Comparison of ENCODE assay signal across 17 mouse cellular contexts in the genomic region with DNA sequence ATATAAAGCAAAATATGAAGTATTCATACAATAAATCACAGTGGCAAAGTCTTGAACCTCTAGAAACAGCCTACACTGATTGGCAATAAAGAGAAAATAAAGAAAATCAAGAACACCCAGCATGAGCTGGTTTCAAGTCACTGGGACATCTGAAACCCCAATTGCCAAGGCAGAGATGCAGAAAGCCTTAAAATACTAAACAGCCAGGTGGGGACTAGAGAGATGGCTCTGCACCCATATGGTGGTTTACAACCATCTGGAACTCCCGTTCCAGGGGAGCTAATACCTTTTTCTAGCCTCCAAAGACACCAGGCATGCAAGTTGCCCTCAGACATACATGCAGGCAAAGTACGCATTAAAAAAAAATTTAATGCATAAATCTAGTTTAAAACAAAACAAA. TPM values are rescaled to one million over a fixed set of nuclear protein-coding genes. Genes with fewer than 3 reads are reported as not detected.
DNase-seq lines count a peak whose midpoint lies in the region; ATAC-seq and TF ChIP-seq lines count a peak whose summit lies in the region.
"Had no signal": no experiment of that assay in that cellular context is flagged by ENCODE, and none has a peak within 500 bp of the region (broad histone marks: within the 10 kb centered on the region; RNA-seq: fewer than 3 reads in every experiment).

No protein-coding gene starts in this region.

- intact Hi-C loops in left cerebral cortex, postnatal 36 days (cut with DNase I): no loop called here

- H3K4me3 ChIP-seq in kidney, embryonic 15.5 days (replicated peaks): no peak overlapping the region
- H3K4me3 ChIP-seq in kidney, adult 2 months (ENCODE audit: insufficient read depth, low read depth, low read length): no peak overlapping the region
- H3K4me3 ChIP-seq in macrophage (ENCODE audit: inconsistent target): no peak overlapping the region
- H3K4me3 ChIP-seq in midbrain, embryonic 11.5 days (ENCODE audit: low read depth, low read length): no peak overlapping the region
- H3K4me3 ChIP-seq: embryonic facial prominence, embryonic 15.5 days; forebrain, embryonic 12.5 days; layer of hippocampus, adult 2 months; lung, embryonic 15.5 days; neural tube, embryonic 12.5 days; stomach, embryonic 15.5 days had no signal

- TF ChIP-seq POLR2A in kidney, adult 2 months (IDR thresholded peaks at IDR 0.05; ENCODE audit: low read depth, low read length): no peak

- DNase-seq in kidney, adult 2 months: no peak
- peak; percentile 69 for DNase-seq in brain, adult 2 months (ENCODE audit: low read depth, low spot score)
- DNase-seq in cerebellum, postnatal 25 days: peak; percentile 25 to 42
- no peak for DNase-seq in midbrain, embryonic 11.5 days (ENCODE audit: low spot score, missing footprints)
- no peak for DNase-seq in neural tube, embryonic 10.5 days (ENCODE audit: extremely low spot score, low spot score)
- DNase-seq in left cerebral cortex, postnatal 36 days (ENCODE audit: low spot score in 2 of 2): no peak
- DNase-seq: adrenal gland, postnatal 14 days had no signal

- H3K9me3 ChIP-seq in kidney, embryonic 15.5 days (replicated peaks): no peaks in the 10 kb centered on the region
- H3K9me3 ChIP-seq in midbrain, embryonic 11.5 days (ENCODE audit: control insufficient read depth, low read length): no peaks in the 10 kb centered on the region
- H3K9me3 ChIP-seq: embryonic facial prominence, embryonic 15.5 days; forebrain, embryonic 12.5 days; lung, embryonic 15.5 days; neural tube, embryonic 12.5 days; stomach, embryonic 15.5 days had no signal

- no peaks in the 10 kb centered on the region for H3K27me3 ChIP-seq in kidney, embryonic 15.5 days
- H3K27me3 ChIP-seq in kidney, adult 2 months (replicated peaks; ENCODE audit: control insufficient read depth, insufficient read depth, low read length): no peaks in the 10 kb centered on the region
- no peaks in the 10 kb centered on the region for H3K27me3 ChIP-seq in midbrain, embryonic 11.5 days (ENCODE audit: control insufficient read depth, insufficient read depth, low read length)
- H3K27me3 ChIP-seq: embryonic facial prominence, embryonic 15.5 days; forebrain, embryonic 12.5 days; lung, embryonic 15.5 days; neural tube, embryonic 12.5 days; Patski; stomach, embryonic 15.5 days had no signal

- H3K27ac ChIP-seq in kidney, embryonic 15.5 days: peak overlapping the region; percentile 32; the same call in 1 of the 2 replicates
- H3K27ac ChIP-seq in kidney, adult 2 months (ENCODE audit: insufficient read depth, low read depth, low read length): no peak overlapping the region
- H3K27ac ChIP-seq in macrophage: peak overlapping the region; percentile 59
- no peak overlapping the region for H3K27ac ChIP-seq in midbrain, embryonic 11.5 days (ENCODE audit: low read depth, low read length)
- H3K27ac ChIP-seq: embryonic facial prominence, embryonic 15.5 days; forebrain, embryonic 12.5 days; hindbrain, postnatal 0 days; layer of hippocampus, adult 2 months; lung, embryonic 15.5 days; neural tube, embryonic 12.5 days; stomach, embryonic 15.5 days had no signal

- 76% methylated on average over 2 of the region's 2 CpGs for WGBS in kidney, embryonic 15.5 days
- 66% methylated on average over 2 of the region's 2 CpGs for WGBS in kidney, adult 2 months
- WGBS in macrophage (ENCODE audit: missing documents): 68% methylated on average over 2 of the region's 2 CpGs
- 92% methylated on average over 2 of the region's 2 CpGs for WGBS in midbrain, embryonic 11.5 days

- 0 out of 2 replicates have a peak, but pooled peaks cover under 1% of the 10 kb centered on the region for H3K4me1 ChIP-seq in kidney, embryonic 15.5 days
- H3K4me1 ChIP-seq in kidney, adult 2 months (ENCODE audit: control insufficient read depth, insufficient read depth, low read length): 0 out of 2 replicates have a peak, but pooled peaks cover 3% of the 10 kb centered on the region
- H3K4me1 ChIP-seq in midbrain, embryonic 11.5 days (ENCODE audit: control insufficient read depth, insufficient read depth, low read length): no peaks in the 10 kb centered on the region
- H3K4me1 ChIP-seq: embryonic facial prominence, embryonic 15.5 days; forebrain, embryonic 12.5 days; neural tube, embryonic 12.5 days; stomach, embryonic 15.5 days had no signal

- no peak for TF ChIP-seq CTCF in kidney, adult 2 months (conservative IDR thresholded peaks at IDR 0.05; ENCODE audit: insufficient read depth, insufficient read length, low read depth, low read length)

- peaks cover 85% of the 10 kb centered on the region for H3K79me2 ChIP-seq in macrophage (ENCODE audit: inconsistent target)

- peaks cover 5% of the 10 kb centered on the region; the same call in 1 of the 2 replicates for H3K36me3 ChIP-seq in kidney, embryonic 15.5 days
- H3K36me3 ChIP-seq in kidney, adult 2 months (ENCODE audit: control insufficient read depth, insufficient read depth, low read length): no peaks in the 10 kb centered on the region
- H3K36me3 ChIP-seq in macrophage (ENCODE audit: inconsistent target): no peaks in the 10 kb centered on the region
- H3K36me3 ChIP-seq in midbrain, embryonic 11.5 days (ENCODE audit: control insufficient read depth, insufficient read depth, low read length): no peaks in the 10 kb centered on the region
- H3K36me3 ChIP-seq: lung, embryonic 15.5 days; neural tube, embryonic 12.5 days; stomach, embryonic 15.5 days had no signal

- no peak overlapping the region for H3K9ac ChIP-seq in kidney, embryonic 15.5 days
- no peak overlapping the region for H3K9ac ChIP-seq in midbrain, embryonic 11.5 days (ENCODE audit: low read length)
- H3K9ac ChIP-seq: embryonic facial prominence, embryonic 15.5 days; forebrain, embryonic 12.5 days; lung, embryonic 15.5 days; neural tube, embryonic 12.5 days; stomach, embryonic 15.5 days had no signal

- H3K4me2 ChIP-seq in kidney, embryonic 15.5 days: no peak overlapping the region
- H3K4me2 ChIP-seq in midbrain, embryonic 11.5 days: no peak overlapping the region
- H3K4me2 ChIP-seq: embryonic facial prominence, embryonic 15.5 days; forebrain, embryonic 12.5 days; lung, embryonic 15.5 days; neural tube, embryonic 12.5 days; stomach, embryonic 15.5 days had no signal

- ATAC-seq in kidney, embryonic 15.5 days (replicated peaks; ENCODE audit: low FRiP score): no peak
- no peak for ATAC-seq in midbrain, embryonic 11.5 days (ENCODE audit: low FRiP score)
- ATAC-seq: hindbrain, postnatal 0 days; Patski had no signal

RNA-seq across cellular contexts. Expression of a gene that starts 23.9 kb away (rescaled TPM):
- 15.5 TPM in 2 replicates for polyA plus RNA-seq in kidney, embryonic 15.5 days (2015; fragmentation: Nextera tagmentation; extraction: Ambion mirVana)
- 1.5 and 2.5 TPM in 2 replicates for polyA plus RNA-seq in kidney, adult 2 months (2012; rRNA removed)
- total RNA-seq in macrophage (2018; cell fraction: chromatin; rRNA removed): 10 to 100 TPM in 25 of 26 experiments, 1 to 10 TPM in 1; 8.3 to 43.6 (median 30.5) TPM
- 10 to 100 TPM; 22.0 to 34.2 (median 25.7) TPM for total RNA-seq in macrophage (2018; cell fraction: cytosol; rRNA removed)
- total RNA-seq in macrophage (2018; cell fraction: nucleus; rRNA removed): 10 to 100 TPM; 11.3 to 46.7 (median 22.5) TPM
- polyA plus RNA-seq in macrophage (2018): 18.2 to 22.6 TPM (median 22.4 TPM) in 3 replicates
- 27.8 and 30.1 TPM in 2 replicates for polyA plus RNA-seq in midbrain, embryonic 11.5 days (2014; fragmentation: Nextera tagmentation; extraction: Ambion mirVana)
- total RNA-seq in left cerebral cortex, postnatal 36 days (2021): 100 to 1,000 TPM in 1 of 2 experiments, 10 to 100 TPM in 1; 92.4 to 108 TPM

RNA-seq across cellular contexts. Expression of a gene that starts 51.1 kb away (rescaled TPM):
- polyA plus RNA-seq in kidney, embryonic 15.5 days (2015; fragmentation: Nextera tagmentation; extraction: Ambion mirVana): 42.3 and 45.9 TPM in 2 replicates
- 4.5 and 4.6 TPM in 2 replicates for polyA plus RNA-seq in kidney, adult 2 months (2012; rRNA removed)
- 10 to 100 TPM in 19 of 26 experiments, 1 to 10 TPM in 7; 3.4 to 35.1 (median 15.1) TPM for total RNA-seq in macrophage (2018; cell fraction: chromatin; rRNA removed)
- 1 to 10 TPM; 1.9 to 6.2 (median 4.2) TPM for total RNA-seq in macrophage (2018; cell fraction: cytosol; rRNA removed)
- total RNA-seq in macrophage (2018; cell fraction: nucleus; rRNA removed): 10 to 100 TPM in 9 of 26 experiments, 1 to 10 TPM in 17; 3.5 to 25.8 (median 8.0) TPM
- polyA plus RNA-seq in macrophage (2018): 4.1 to 13.2 TPM (median 5.3 TPM) in 3 replicates
- polyA plus RNA-seq in midbrain, embryonic 11.5 days (2014; fragmentation: Nextera tagmentation; extraction: Ambion mirVana): 44.3 and 45.2 TPM in 2 replicates
- total RNA-seq in left cerebral cortex, postnatal 36 days (2021): 10 to 100 TPM; 16.2 to 21.3 TPM

Comparison
In these comparisons a context has a peak if more than half of its experiments do, and no peak if none do; other contexts are left out.
1. H3K27ac ChIP-seq: peak in kidney, embryonic 15.5 days (single experiment) and macrophage (single experiment); none in kidney, adult 2 months (single experiment) and midbrain, embryonic 11.5 days (single experiment).
2. DNase-seq: peak in brain, adult 2 months (single experiment) and cerebellum, postnatal 25 days (2 of 2); none in kidney, adult 2 months (single experiment), midbrain, embryonic 11.5 days (single experiment), neural tube, embryonic 10.5 days (single experiment) and left cerebral cortex, postnatal 36 days (0 of 2).